Mouse (Mus musculus) intestine, postnatal 0 days (tissue): ENCODE measurements around the gene Fam162b. TPM values are rescaled to one million over a fixed set of nuclear protein-coding genes. Genes with fewer than 3 reads are reported as not detected.
A peak's percentile ranks its signal among the peaks of the same experiment; 100 is the strongest.

Source experiments
- ATAC-seq: fragments of 200-750 bp; cut with Nextera tagmentation; 2 replicates; pipeline ENCODE4 v1.8.0; 2017; ENCODE audit warnings: mild to moderate bottlenecking, moderate TSS enrichment, moderate library complexity
- H3K27ac ChIP-seq: fragments of 300-500 bp; sonication (generic); 2 replicates; pipeline ENCODE4 v1.5.1; 2014; ENCODE audit warnings: mild to moderate bottlenecking, low read depth, low read length, moderate library complexity
- H3K27me3 ChIP-seq: fragments of 300-500 bp; sonication (generic); replicated peaks from 2 replicates; pipeline ENCODE4 v1.6.1; 2014; ENCODE audit warnings: low read length, mixed read lengths; ENCODE audit not compliant: control insufficient read depth, insufficient read depth
- H3K36me3 ChIP-seq: fragments of 300-500 bp; sonication (generic); 2 replicates; pipeline ENCODE4 v1.6.1; 2014; ENCODE audit warnings: mild to moderate bottlenecking, moderate library complexity; ENCODE audit not compliant: control insufficient read depth, insufficient read depth
- H3K4me1 ChIP-seq: fragments of 300-500 bp; sonication (generic); replicated peaks from 2 replicates; pipeline ENCODE4 v1.6.1; 2014; ENCODE audit warnings: antibody characterized with exemption, low read length, mixed read lengths; ENCODE audit not compliant: control insufficient read depth, insufficient read depth
- H3K4me2 ChIP-seq: fragments of 300-500 bp; sonication (generic); replicated peaks from 2 replicates; pipeline ENCODE4 v1.6.1; 2014; ENCODE audit warnings: low read depth, mild to moderate bottlenecking, moderate library complexity
- H3K4me3 ChIP-seq: fragments of 300-500 bp; sonication (generic); 2 replicates; pipeline ENCODE4 v1.5.1; 2014; ENCODE audit warnings: low read depth, low read length
- H3K9ac ChIP-seq: fragments of 300-500 bp; sonication (generic); 2 replicates; pipeline ENCODE4 v1.6.1; 2014; ENCODE audit warnings: mild to moderate bottlenecking, low read depth, low read length
- H3K9me3 ChIP-seq: fragments of 300-500 bp; sonication (generic); 2 replicates; pipeline ENCODE4 v1.6.1; 2016; ENCODE audit warnings: mixed run types; ENCODE audit not compliant: control insufficient read depth
- CTCF ChIP-seq: sonication (generic); IDR thresholded peaks from 2 replicates; pipeline ENCODE4 v1.5.1; 2016; ENCODE audit warnings: low read depth, mild to moderate bottlenecking, control low read depth, antibody characterized with exemption, moderate library complexity
- WGBS: fragments of 180-500 bp; shearing (Covaris S2); extraction: QIAGEN DNeasy Blood & Tissue Kit; methylation state at CpG from one replicate; pipeline ENCODE4 v1.1.7; 2014; 5-methylcytosine and 5-hydroxymethylcytosine counted together
- polyA plus RNA-seq: library from polyadenylated mRNA; unstranded; fragments of >200 nt; fragmentation: Nextera tagmentation; extraction: Ambion mirVana; gene quantifications from 2 replicates; pipeline ENCODE4 v1.2.1, GENCODE M21; 2015

Gene Fam162b
- polyA plus RNA-seq, 1 experiment from 2014 or later: 7.0 TPM

- Histone ChIP-seq H3K27ac (no peak overlapping the region), H3K27me3 (no peaks in the 10 kb centered on the region), H3K36me3 (no peaks in the 10 kb centered on the region), H3K4me2 (no peak overlapping the region), H3K4me1 (no peaks in the 10 kb centered on the region), H3K9me3 (no peaks in the 10 kb centered on the region), H3K4me3 (no peak overlapping the region), H3K9ac (no peak overlapping the region)
- TF ChIP-seq CTCF: no peak
- ATAC-seq: no peak
- WGBS: 54% methylated on average over 3 of the region's 3 CpGs
These were observed 23.1 kb upstream of the Fam162b start for GRCm38 (mm10) chr10:51613421-51613820.

- H3K4me1 ChIP-seq: no peaks in the 10 kb centered on the region
- H3K36me3 ChIP-seq: no peaks in the 10 kb centered on the region
- no peak overlapping the region for H3K9ac ChIP-seq
- ATAC-seq: peak; percentile 31; the same call in 1 of the 2 replicates
- TF ChIP-seq CTCF: no peak
- H3K9me3 ChIP-seq: no peaks in the 10 kb centered on the region
- H3K4me2 ChIP-seq: 0 out of 2 replicates have a peak overlapping the region, but pooled peaks have one; percentile 0
- 38% methylated on average over 9 of the region's 9 CpGs for WGBS
- no peaks in the 10 kb centered on the region for H3K27me3 ChIP-seq
- no peak overlapping the region for H3K27ac ChIP-seq
- no peak overlapping the region for H3K4me3 ChIP-seq
These were observed 21.8 kb upstream of the Fam162b start for GRCm38 (mm10) chr10:51611969-51612682.

GRCm38 (mm10) chr10:51609741-51610425, 19.6 kb upstream of the Fam162b start:
- Histone ChIP-seq H3K4me2 (peak overlapping the region; percentile 27), H3K27me3 (no peaks in the 10 kb centered on the region), H3K36me3 (no peaks in the 10 kb centered on the region), H3K4me3 (no peak overlapping the region), H3K9ac (no peak overlapping the region), H3K4me1 (no peaks in the 10 kb centered on the region), H3K27ac (no peak overlapping the region), H3K9me3 (no peaks in the 10 kb centered on the region)
- WGBS: 22% methylated on average over 4 of the region's 4 CpGs
- peak; percentile 76 for ATAC-seq
- TF ChIP-seq CTCF: no peak

GRCm38 (mm10) chr10:51596928-51597635, 6.8 kb upstream of the Fam162b start:
- Histone ChIP-seq H3K36me3 (no peaks in the 10 kb centered on the region), H3K9me3 (no peaks in the 10 kb centered on the region), H3K4me1 (no peaks in the 10 kb centered on the region), H3K9ac (no peak overlapping the region), H3K27me3 (no peaks in the 10 kb centered on the region), H3K27ac (no peak overlapping the region), H3K4me2 (no peak overlapping the region), H3K4me3 (no peak overlapping the region)
- 73% methylated on average over 9 of the region's 9 CpGs for WGBS
- TF ChIP-seq CTCF: no peak
- ATAC-seq: no peak

GRCm38 (mm10) chr10:51595001-51595931, 4.9 kb upstream of the Fam162b start:
- Histone ChIP-seq H3K9me3 (no peaks in the 10 kb centered on the region), H3K27me3 (0 out of 2 replicates have a peak, but pooled peaks cover 2% of the 10 kb centered on the region), H3K4me3 (no peak overlapping the region), H3K9ac (no peak overlapping the region), H3K4me1 (no peaks in the 10 kb centered on the region), H3K4me2 (no peak overlapping the region), H3K36me3 (no peaks in the 10 kb centered on the region), H3K27ac (no peak overlapping the region)
- 38% methylated on average over 10 of the region's 10 CpGs for WGBS
- ATAC-seq: no peak
- peak; percentile 65 for TF ChIP-seq CTCF
